Mouse (Mus musculus) liver, embryonic 14.5 days (tissue): ENCODE results near the gene Zfp652. TPM values are rescaled to one million over a fixed set of nuclear protein-coding genes. Genes with fewer than 3 reads are reported as not detected.

Experiments
- ATAC-seq: fragments of 200-750 bp; cut with Nextera tagmentation; 2 replicates; pipeline ENCODE4 v1.8.0; 2017; ENCODE audit warnings: moderate number of reproducible peaks, mild to moderate bottlenecking, moderate library complexity; ENCODE audit not compliant: insufficient read depth
- DNase-seq, 3 experiments: peaks; one replicate each; pipeline ENCODE4 v3.0.0-alpha.2; 2012 to 2013; ENCODE audit warnings: low read depth in 3 of 3, low spot score in 3 of 3
- H3K27ac ChIP-seq: fragments of 300-500 bp; sonication (generic); 2 replicates; pipeline ENCODE4 v1.5.1; 2014; ENCODE audit warnings: moderate library complexity, mild to moderate bottlenecking, control low read depth, inconsistent platforms
- H3K27me3 ChIP-seq: fragments of 300-500 bp; sonication (generic); 2 replicates; pipeline ENCODE4 v1.6.1; 2014; ENCODE audit warnings: mild to moderate bottlenecking, low read length, moderate library complexity; ENCODE audit not compliant: control insufficient read depth, insufficient read depth
- H3K36me3 ChIP-seq: fragments of 300-500 bp; sonication (generic); replicated peaks from 2 replicates; pipeline ENCODE4 v1.6.1; 2014; ENCODE audit warnings: low read depth; ENCODE audit not compliant: control insufficient read depth, insufficient read depth
- H3K4me1 ChIP-seq, 2 experiments: fragments of 200-500 bp in 1 of 2; fragments of 300-500 bp in 1 of 2; sonication (generic) in 1 of 2; replicated peaks; 2 replicates each; pipeline ENCODE4 v1.6.1; 2012 to 2014; ENCODE audit warnings: antibody characterized with exemption in 1 of 2, inconsistent platforms in 1 of 2, low read length in 1 of 2; ENCODE audit not compliant: control insufficient read depth in 2 of 2, insufficient read depth in 2 of 2
- H3K4me2 ChIP-seq: fragments of 300-500 bp; sonication (generic); 2 replicates; pipeline ENCODE4 v1.6.1; 2014; ENCODE audit warnings: low read depth, mild to moderate bottlenecking, control low read depth, moderate library complexity
- H3K4me3 ChIP-seq, 2 experiments: fragments of 200-500 bp in 1 of 2; fragments of 300-500 bp in 1 of 2; sonication (generic) in 1 of 2; 2 replicates each; pipeline ENCODE4 v1.5.1; 2012 to 2014; ENCODE audit warnings: low read depth in 2 of 2, low read length in 2 of 2, mild to moderate bottlenecking in 2 of 2, control low read depth in 1 of 2, inconsistent platforms in 1 of 2, moderate library complexity in 1 of 2; ENCODE audit not compliant: insufficient read depth in 1 of 2
- H3K9ac ChIP-seq: fragments of 300-500 bp; sonication (generic); replicated peaks from 2 replicates; pipeline ENCODE4 v1.6.1; 2014; ENCODE audit warnings: mild to moderate bottlenecking, control low read depth, moderate library complexity
- H3K9me3 ChIP-seq: fragments of 300-500 bp; sonication (generic); 2 replicates; pipeline ENCODE4 v1.6.1; 2016; ENCODE audit warnings: low read length, mixed read lengths; ENCODE audit not compliant: control insufficient read depth
- CTCF ChIP-seq: IDR thresholded peaks from 2 replicates; pipeline ENCODE4 v1.5.1; 2016; ENCODE audit warnings: antibody characterized with exemption, low read depth, control low read depth
- EP300 ChIP-seq: IDR thresholded peaks from 2 replicates; pipeline ENCODE4 v1.6.1; 2016; ENCODE audit warnings: antibody characterized with exemption, low read depth
- whole genome bisulfite sequencing: fragments of 180-500 bp; shearing (Covaris S2); extraction: QIAGEN DNeasy Blood & Tissue Kit; methylation state at CpG from one replicate; pipeline ENCODE4 v1.1.7; 2014; ENCODE audit not compliant: insufficient replicate concordance; 5-methylcytosine and 5-hydroxymethylcytosine counted together
- polyA plus RNA-seq, 2 experiments: library from polyadenylated mRNA; depleted of rRNA in 1 of 2; stranded (reverse) in 1 of 2; unstranded in 1 of 2; fragments of >200 nt; fragmentation: Nextera tagmentation in 1 of 2; extraction: Ambion mirVana in 1 of 2; gene quantifications; 2 replicates each; pipeline versions ENCODE4 v1.2.1 to v1.2.3; 2012 to 2014

The Zfp652 gene
- polyA plus RNA-seq, 2 experiments: 3.7 to 5.4 TPM

DNA sequence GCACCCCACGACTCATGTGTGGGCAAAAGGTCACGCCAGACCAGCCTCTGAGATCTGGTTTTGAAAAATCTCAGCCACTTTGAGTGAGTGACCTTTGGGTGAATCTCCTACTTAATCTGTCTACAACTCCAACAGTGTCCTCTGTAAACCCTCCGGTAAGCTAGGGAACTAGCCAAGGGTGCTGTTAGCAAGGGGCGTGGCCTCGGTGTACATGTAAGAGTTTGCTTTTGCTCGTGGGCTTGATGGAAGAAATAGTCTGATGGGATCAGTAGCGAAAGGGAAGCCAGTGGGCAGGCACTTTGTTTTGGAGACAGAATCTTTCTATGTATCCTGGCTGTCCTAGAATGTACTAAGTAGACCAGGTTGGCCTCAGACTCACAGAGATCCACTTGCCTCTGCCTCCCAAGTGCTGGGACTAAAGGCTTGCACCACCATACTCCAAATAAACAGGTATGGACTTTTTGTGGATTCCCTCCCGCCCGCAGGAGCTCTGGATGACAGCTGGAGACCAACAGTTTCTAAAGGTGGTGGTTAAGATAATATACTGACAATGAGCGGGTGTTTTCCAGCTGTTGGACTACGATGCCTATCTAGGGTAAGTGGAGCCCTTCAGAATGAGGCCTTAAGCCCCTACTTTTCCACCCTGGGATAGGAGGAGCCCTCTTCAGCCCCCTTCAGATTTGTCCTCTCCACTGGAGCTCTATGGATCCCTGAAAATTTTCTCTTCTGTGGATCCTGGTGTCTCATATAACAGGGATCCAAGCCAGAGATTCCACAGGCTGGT lies 115.9 kb downstream of the Zfp652 start:
- ATAC-seq (no peak), DNase-seq (no peak)
- Histone ChIP-seq H3K4me2 (no peak overlapping the region), H3K9me3 (no peaks in the 10 kb centered on the region), H3K36me3 (no peaks in the 10 kb centered on the region), H3K27me3 (peaks cover 56% of the 10 kb centered on the region), H3K4me3 (no peak overlapping the region), H3K4me1 (peaks cover 15 to 42% of the 10 kb centered on the region in 2 experiments), H3K9ac (no peak overlapping the region), H3K27ac (no peak overlapping the region)
- TF ChIP-seq CTCF (no peak), EP300 (peak; percentile 26; the same call in 1 of the 2 replicates)
- WGBS: 31% methylated on average over 11 of the region's 11 CpGs

DNA sequence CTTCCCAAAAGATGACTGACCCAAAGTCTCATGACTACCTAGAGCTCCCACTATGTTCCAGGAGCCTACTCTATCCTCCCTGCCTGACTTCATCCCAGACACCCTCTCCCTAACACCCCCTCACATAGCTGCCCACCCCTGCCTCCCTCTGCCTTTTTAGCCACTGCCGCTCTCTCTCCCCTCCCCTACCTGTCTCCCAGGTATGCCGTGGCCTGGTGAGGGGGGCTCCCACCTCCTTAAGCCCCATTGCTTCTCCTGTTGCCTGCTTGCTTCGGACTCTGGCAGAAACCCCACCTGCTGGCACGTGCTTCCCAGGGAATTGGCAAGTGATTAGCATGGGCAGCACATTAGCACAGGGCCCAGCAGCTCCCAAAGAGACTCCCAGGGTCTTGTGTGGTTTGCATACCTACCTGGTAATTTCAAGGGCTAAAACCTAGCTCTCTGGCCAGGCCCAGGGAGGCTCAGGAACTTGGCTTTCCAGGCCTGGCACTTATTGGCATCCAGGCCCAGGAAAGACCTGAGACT lies 117.1 kb downstream of the Zfp652 start:
- Histone ChIP-seq H3K27me3 (peaks cover 62% of the 10 kb centered on the region), H3K4me3 (no peak overlapping the region), H3K27ac (no peak overlapping the region), H3K9ac (no peak overlapping the region), H3K9me3 (no peaks in the 10 kb centered on the region), H3K4me1 (peaks cover 16 to 47% of the 10 kb centered on the region in 2 experiments), H3K36me3 (no peaks in the 10 kb centered on the region), H3K4me2 (no peak overlapping the region)
- TF ChIP-seq CTCF (no peak), EP300 (no peak)
- WGBS: 59% methylated on average over 4 of the region's 4 CpGs
- no peak for DNase-seq
- ATAC-seq: no peak

DNA sequence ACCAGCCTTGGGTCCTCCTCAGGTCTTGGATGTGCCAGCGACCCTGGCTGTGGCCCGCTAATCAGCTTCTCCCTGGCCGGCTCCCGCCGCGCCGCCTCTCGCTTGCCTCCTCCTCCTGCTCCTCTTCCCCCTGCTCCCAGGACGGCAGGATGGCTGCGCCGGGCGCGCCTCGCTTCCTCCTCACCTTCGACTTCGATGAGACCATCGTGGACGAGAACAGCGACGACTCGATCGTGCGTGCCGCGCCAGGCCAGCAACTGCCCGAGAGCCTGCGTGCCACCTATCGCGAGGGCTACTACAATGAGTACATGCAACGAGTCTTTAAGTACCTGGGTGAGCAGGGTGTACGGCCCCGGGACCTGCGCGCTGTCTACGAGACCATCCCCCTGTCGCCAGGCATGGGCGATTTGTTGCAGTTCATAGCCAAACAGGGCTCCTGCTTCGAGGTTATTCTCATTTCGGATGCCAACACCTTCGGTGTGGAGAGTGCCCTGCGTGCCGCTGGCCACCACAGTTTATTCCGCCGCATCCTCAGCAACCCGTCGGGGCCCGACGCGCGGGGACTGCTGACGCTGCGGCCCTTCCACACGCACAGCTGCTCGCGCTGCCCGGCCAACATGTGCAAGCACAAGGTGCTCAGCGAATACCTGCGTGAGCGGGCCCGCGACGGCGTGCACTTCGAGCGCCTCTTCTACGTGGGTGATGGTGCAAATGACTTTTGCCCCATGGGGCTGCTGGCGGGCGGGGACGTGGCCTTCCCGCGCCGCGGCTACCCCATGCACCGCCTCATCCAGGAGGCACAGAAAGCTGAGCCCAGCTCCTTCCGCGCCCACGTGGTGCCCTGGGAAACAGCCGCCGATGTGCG lies 118.2 kb downstream of the Zfp652 start:
- Histone ChIP-seq H3K4me3 (peak overlapping the region; percentile 1 to 31; a peak in 2 of 4 replicates), H3K27ac (no peak overlapping the region), H3K9me3 (no peaks in the 10 kb centered on the region), H3K27me3 (peaks cover 57% of the 10 kb centered on the region), H3K4me2 (peak overlapping the region; percentile 43), H3K9ac (no peak overlapping the region), H3K4me1 (peaks cover 27 to 52% of the 10 kb centered on the region in 2 experiments), H3K36me3 (no peaks in the 10 kb centered on the region)
- DNase-seq: no peak
- 4% methylated on average over 80 of the region's 80 CpGs for WGBS
- no peak for ATAC-seq
- TF ChIP-seq CTCF (no peak), EP300 (no peak)

DNA sequence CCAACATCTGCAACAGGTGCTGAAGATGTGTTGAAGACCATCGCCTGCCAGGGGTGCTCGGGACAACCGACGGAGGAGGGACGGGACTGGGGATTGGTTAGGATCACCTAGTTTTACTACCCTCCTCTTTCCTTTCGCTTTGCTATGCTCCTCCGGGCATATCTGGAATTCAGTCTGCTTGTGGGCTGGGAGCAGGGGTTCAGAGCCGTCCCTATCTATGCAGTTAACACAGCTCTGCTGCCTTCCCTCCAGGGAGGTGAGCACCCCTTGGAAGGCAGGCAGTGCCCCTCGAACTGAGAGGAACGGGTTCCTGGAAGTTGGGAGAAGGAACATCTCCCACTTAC lies 118.8 kb downstream of the Zfp652 start:
- 8% methylated on average over 10 of the region's 10 CpGs for WGBS
- Histone ChIP-seq H3K9ac (no peak overlapping the region), H3K9me3 (no peaks in the 10 kb centered on the region), H3K27me3 (peaks cover 57% of the 10 kb centered on the region), H3K27ac (no peak overlapping the region), H3K36me3 (no peaks in the 10 kb centered on the region), H3K4me1 (peaks cover 30 to 55% of the 10 kb centered on the region in 2 experiments), H3K4me3 (peak overlapping the region; percentile 1 to 31; a peak in 2 of 4 replicates), H3K4me2 (peak overlapping the region; percentile 43)
- TF ChIP-seq EP300: no peak
- TF ChIP-seq CTCF: 0 out of 2 replicates have a peak, but pooled peaks have one; percentile 2
- no peak for ATAC-seq
- DNase-seq: no peak

DNA sequence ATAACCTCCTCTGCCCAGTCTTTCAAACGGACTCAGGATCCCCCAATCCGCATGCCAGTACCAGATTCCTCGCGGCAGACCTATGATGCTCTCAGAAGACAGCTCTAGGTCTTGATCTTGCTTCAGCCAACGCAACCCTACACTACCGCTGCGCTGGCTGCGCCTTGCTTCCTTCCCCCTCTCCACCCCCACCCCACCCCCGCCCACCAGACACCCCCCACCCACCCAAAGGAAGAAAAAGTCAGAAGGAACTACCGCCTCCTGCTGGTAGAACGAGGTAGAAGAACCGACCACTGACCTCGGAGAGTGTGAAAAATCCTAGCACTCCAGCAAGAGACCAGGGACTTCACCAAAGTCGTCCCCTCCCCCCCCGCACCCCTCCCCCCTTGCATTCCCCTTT lies 119.2 kb downstream of the Zfp652 start:
- Histone ChIP-seq H3K4me2 (peak overlapping the region; percentile 43), H3K4me1 (peaks cover 27 to 51% of the 10 kb centered on the region in 2 experiments)

More for the DNA sequence above, 119.2 kb downstream of the Zfp652 start:
- TF ChIP-seq EP300: no peak
- TF ChIP-seq CTCF: no peak; the same call in 1 of the 2 replicates
- DNase-seq (no peak), ATAC-seq (no peak)
- H3K27ac ChIP-seq: no peak overlapping the region
- 10% methylated on average over 15 of the region's 15 CpGs for WGBS
- H3K4me3 ChIP-seq: peak overlapping the region in 1 of 2 experiments; percentile 31; a peak in 2 of 4 replicates
- H3K27me3 ChIP-seq: peaks cover 57% of the 10 kb centered on the region
- no peaks in the 10 kb centered on the region for H3K36me3 ChIP-seq
- no peaks in the 10 kb centered on the region for H3K9me3 ChIP-seq
- H3K9ac ChIP-seq: no peak overlapping the region
